Mouse (Mus musculus) left cerebral cortex, postnatal 14 days (tissue): Measurements from ENCODE around the gene Scn8a. TPM values are rescaled to one million over a fixed set of nuclear protein-coding genes. Genes with fewer than 3 reads are reported as not detected.

Experiments
- DNase-seq, 2 experiments: peaks; one replicate each; pipeline ENCODE4 v3.0.0; 2021 to 2022; ENCODE audit warnings: low spot score in 2 of 2, mixed read lengths in 1 of 2
- intact Hi-C: fragments of 180-260 bp; cut with DNase I; formaldehyde crosslinking; loops from one replicate; pipeline ENCODE4 v1.15.1; 2025
- total RNA-seq, 2 experiments: library from RNA; stranded (reverse); gene quantifications; 2 replicates each; pipeline ENCODE4 v1.2.3; 2021

Scn8a gene
- total RNA-seq, 2 experiments from 2014 or later: 203 to 219 TPM

DNA sequence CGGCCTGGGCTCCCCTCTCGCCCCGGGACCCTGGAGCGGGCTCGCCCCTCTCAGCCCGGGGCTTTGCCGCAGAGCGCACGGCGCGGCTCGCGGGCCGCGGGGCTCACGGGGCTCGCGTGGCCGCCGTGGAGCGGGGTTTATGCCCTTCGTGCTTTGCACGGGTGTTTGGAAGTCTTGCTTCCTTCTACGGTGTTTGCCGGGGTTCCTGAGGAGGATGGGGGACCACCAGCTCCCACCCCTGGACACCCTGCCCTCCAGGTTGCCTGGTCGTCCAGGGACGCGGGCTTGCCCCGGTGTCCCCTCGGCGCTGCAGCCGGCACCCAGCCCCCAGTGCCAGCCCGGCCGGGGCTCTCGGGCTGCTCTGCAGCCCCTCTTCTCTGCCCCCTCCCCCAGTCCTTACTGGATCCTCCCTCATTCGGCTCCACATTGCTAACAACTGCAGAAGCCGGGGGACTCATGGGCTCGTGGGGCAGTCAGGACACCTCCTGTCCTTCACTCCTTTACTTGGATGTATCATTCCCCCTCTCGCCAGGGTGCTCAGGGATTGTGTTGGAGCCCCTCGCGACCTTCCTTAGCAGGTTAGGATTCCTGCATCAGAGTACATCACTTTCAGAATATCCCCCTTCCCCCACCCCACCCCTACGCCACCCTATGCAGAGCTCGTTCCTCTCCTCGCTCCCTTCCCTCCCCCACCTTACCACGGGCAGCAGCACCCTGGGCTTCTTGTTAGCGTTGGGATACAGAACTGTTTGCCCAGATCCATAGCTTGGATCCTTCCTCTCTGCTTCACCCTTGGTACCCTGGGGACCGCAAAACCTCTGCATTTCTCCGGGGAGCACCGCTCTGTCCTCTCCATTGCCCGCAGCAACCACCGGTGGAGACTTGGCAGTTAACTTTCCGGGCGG lies 1.7 kb downstream of the Scn8a start:
- peak; percentile 38 to 39 for DNase-seq
- intact Hi-C loops: loop anchor here (1.0 to 5.0 kb wide), 3 partner anchors 44 to 110 kb away; partner anchors contain the start of gene Slc4a8

DNA sequence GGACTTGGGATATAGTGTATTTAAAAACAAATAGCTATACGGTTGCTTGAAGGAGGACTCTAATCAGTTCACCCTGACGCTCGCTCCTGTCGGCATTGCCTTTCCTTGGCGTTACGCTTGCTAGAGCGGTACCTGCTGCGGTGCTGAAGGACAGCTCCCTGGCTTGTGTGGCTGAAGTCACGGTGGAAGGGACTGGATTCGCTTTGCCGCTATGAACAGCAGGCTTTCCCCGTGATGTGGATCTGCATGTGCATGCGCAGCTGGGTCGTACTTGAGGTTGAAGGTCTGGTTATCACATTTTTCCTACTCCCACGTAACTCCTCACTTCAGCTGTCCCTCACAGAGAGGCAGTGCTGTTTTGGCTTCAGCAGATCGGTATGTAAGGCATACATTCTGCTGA lies 3.5 kb downstream of the Scn8a start:
- intact Hi-C loops: loop anchor here (5.0 kb wide), 2 partner anchors 46 to 89 kb away; no protein-coding TSS in a partner anchor
- peak; percentile 46 to 57 for DNase-seq

- peak; percentile 31 to 34 for DNase-seq
Observed at GRCm38 (mm10) chr15:100879073-100879472, 9.4 kb downstream of the Scn8a start.

GRCm38 (mm10) chr15:100881385-100881784 lies 11.7 kb downstream of the Scn8a start:
- DNase-seq: no peak

More at GRCm38 (mm10) chr15:100879073-100879472, 9.4 kb downstream of the Scn8a start:
- intact Hi-C loops: no loop called here

DNA sequence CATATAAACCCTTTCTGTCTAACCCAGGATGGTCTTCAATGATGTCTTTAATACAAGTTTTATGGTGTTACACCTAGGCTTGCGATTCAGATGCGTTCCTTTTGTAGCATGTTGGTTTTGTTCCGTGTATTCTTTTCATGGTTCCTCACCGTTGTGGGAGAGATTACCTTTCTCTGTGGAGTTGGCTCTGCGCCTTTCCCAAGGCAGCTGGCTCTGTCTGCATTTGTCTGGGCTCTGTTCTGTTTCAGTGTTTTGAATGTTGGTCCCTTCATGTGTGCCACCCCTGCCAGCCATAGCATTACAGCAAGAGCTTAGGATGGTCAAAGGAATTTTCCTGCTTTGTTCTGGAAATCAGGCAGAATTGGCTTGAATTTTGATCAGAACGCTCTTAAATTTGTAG lies 14.8 kb downstream of the Scn8a start:
- intact Hi-C loops: no loop called here
- no peak for DNase-seq

More at GRCm38 (mm10) chr15:100881385-100881784, 11.7 kb downstream of the Scn8a start:
- intact Hi-C loops: no loop called here

DNA sequence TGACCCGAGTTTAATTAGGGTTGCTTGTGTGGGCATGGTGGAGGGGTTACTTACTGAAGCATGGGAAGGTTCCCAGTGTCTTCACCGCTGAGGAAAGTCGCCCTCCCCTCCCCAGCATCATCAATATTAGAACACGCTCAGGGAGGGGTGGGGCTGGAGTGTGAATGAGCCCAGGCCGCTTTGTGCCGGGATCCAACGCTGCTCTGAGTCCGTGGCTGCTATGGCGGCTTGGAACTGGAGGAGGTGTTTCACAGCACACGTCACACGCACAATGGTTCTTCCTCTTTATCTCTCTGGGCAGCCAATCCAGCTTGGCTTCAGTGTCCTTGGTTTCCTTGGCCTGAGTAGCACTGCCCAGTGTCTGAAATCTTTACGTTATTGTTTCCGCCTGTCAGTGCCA lies 22.3 kb downstream of the Scn8a start:
- intact Hi-C loops: no loop called here
- no peak for DNase-seq

DNA sequence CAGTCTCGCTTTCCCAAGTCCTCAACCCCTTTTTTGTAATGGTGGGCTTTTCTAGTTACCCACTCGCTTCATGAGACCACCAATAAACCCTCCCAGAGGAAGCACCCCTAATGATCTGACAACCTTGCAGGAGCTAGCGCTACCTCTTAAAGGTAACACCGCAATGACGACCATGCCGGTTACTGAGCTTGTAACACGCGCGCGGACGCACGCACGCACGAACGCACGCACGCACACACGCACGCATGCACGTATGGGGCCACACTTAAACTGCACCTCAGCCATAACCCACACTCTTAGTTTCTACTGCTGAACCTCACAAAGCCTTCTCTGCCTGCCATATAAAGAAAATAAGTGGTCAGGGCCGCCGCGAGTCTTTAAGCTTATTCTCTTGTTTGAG lies 26.8 kb downstream of the Scn8a start:
- no peak for DNase-seq
- intact Hi-C loops: no loop called here

- intact Hi-C loops: no loop called here
- no peak for DNase-seq
Observed at GRCm38 (mm10) chr15:100903811-100904210, 34.2 kb downstream of the Scn8a start.

GRCm38 (mm10) chr15:100905006-100905405 lies 35.3 kb downstream of the Scn8a start:
- intact Hi-C loops: no loop called here
- no peak for DNase-seq

GRCm38 (mm10) chr15:100905751-100906150 lies 36.1 kb downstream of the Scn8a start:
- intact Hi-C loops: no loop called here
- DNase-seq: no peak

DNA sequence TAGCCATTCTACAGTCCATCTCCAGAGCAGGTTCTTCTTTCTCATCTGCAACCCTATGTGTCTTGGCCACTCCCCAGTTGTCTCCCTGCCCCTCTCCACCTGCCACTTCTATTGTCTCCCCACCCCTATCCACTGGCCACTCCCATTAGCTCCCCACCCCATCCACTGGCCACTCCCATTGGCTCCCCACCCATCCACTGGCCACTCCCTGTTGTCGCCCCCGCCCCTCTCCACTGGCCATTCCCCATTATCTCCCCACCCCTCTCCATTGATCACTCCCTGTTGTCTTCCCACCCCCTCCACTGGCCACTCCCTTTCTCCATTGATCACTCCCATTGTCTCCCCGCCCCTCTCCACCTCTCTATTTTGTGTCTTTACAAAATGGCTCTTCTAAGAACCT lies 39.2 kb downstream of the Scn8a start:
- no peak for DNase-seq
- intact Hi-C loops: no loop called here

- no peak for DNase-seq
- intact Hi-C loops: no loop called here
Observed at GRCm38 (mm10) chr15:100909734-100910163, 40.1 kb downstream of the Scn8a start.

GRCm38 (mm10) chr15:100910381-100910841 lies 40.8 kb downstream of the Scn8a start:
- peak; percentile 71 to 74 for DNase-seq
- intact Hi-C loops: no loop called here

DNA sequence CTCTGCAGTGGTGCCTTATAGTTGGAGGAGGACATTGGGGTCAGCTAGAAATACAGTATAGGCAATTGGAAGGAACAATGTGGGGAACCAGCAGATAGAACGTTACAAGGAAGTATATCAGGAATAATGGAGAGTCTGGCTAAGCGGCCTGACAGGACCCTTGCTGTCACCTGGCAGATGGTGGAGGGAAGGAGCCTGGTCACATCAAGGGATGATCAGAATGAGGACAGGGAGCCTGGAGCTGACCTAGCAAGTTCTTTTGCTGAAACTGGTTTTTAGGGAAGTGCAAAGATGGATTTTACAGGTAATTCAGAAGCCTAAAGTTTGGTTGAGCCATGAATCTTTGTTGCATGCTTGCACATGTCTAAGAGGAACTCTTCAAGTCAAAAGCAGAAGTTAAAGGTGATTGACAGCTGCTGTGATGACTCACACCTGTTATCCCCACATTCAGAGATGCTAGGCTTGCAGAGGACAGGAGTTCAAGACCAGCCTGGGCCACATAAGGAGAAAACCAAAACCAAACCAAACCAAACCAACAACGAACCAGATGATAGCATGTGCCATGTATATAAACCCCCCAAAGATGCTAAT lies 43.1 kb downstream of the Scn8a start:
- DNase-seq: no peak
- intact Hi-C loops: no loop called here

- intact Hi-C loops: no loop called here
Observed at GRCm38 (mm10) chr15:100914734-100915242, 45.1 kb downstream of the Scn8a start.

GRCm38 (mm10) chr15:100918046-100918445 lies 48.4 kb downstream of the Scn8a start:
- no peak for DNase-seq
- intact Hi-C loops: no loop called here

More at GRCm38 (mm10) chr15:100914734-100915242, 45.1 kb downstream of the Scn8a start:
- no peak for DNase-seq

- intact Hi-C loops: loop anchor here (2.0 to 5.0 kb wide), 2 partner anchors 40 to 47 kb away; no protein-coding TSS in a partner anchor
Observed at GRCm38 (mm10) chr15:100922210-100922609, 52.6 kb downstream of the Scn8a start.

DNA sequence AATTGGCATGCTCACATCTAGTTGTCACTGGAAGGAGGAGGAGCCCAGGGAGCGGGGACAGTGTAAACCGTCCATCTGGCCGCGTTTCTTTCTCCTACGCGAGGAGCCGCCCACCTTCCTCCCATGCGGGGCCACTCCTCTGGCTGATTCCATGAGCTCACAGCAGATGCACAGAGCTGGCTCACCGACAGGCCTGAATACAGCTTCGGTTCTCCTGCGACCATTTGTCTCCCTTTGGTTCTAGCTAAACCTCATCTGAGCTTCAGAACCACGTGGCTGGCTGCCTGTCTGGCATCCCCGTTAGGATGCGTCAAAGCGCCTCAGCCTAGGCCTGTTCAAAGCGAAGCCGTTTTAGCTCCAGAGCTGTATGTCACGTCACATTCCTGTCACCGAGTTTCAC lies 53.8 kb downstream of the Scn8a start:
- peak; percentile 85 to 88 for DNase-seq
- intact Hi-C loops: loop anchor here (2.0 to 5.0 kb wide), 2 partner anchors 39 to 49 kb away; no protein-coding TSS in a partner anchor

More at GRCm38 (mm10) chr15:100922210-100922609, 52.6 kb downstream of the Scn8a start:
- no peak for DNase-seq

GRCm38 (mm10) chr15:100924941-100925340 lies 55.3 kb downstream of the Scn8a start:
- intact Hi-C loops: loop anchor here (5.0 kb wide), 1 partner anchor 37 kb away; no protein-coding TSS in a partner anchor

GRCm38 (mm10) chr15:100930477-100930876 lies 60.8 kb downstream of the Scn8a start:
- no peak for DNase-seq
- intact Hi-C loops: no loop called here

More at GRCm38 (mm10) chr15:100924941-100925340, 55.3 kb downstream of the Scn8a start:
- DNase-seq: no peak
